Mouse (Mus musculus): Measurements from ENCODE around the gene Sdc1. TPM values are rescaled to one million over a fixed set of nuclear protein-coding genes. Genes with fewer than 3 reads are reported as not detected.

The Sdc1 gene
- polyA plus RNA-seq, 1 experiment: 12.9 TPM

DNA sequence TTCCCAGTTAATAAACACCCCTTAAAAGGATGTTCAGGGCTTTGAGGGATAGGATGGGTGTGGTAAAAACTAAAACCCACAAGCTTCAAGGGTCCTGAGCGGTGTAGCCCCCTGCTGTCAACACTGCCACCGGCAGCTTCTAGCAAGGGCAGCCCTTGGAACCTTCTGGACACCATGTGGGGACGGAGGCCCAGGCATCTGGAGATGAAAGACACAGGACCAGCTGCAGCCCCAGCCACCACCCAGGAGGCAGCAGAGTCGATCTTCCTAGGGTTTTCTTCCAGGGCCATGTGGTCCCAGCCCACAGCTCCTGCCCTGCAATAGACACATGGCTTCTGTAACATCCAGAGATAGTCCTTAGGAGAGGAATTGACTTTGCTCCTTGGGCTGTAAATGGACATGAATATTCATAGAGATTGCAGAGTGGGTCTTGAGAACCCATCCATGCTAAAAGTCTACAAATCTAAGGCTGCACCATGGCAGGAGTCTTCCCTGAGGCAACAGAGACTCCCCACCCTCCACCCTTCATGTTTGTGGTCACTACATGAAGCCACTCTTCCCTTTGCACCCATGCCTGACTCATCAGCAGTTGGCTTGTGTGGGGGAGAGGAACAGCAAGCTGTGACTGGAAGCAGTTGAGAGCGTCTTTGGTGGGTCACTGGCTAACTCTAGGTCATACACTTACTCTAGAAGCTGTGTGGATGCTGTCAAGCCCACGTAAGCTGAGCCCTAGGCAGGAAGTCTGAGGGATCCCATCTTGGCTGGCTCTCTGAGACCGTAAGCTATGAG lies 34.0 kb downstream of the Sdc1 start:
- no peaks in the 10 kb centered on the region for H3K4me1 ChIP-seq (ENCODE audit: control insufficient read depth, insufficient read depth, insufficient read length)
- H3K27ac ChIP-seq (ENCODE audit: insufficient read depth, low read length): no peak overlapping the region
- no peak for TF ChIP-seq POLR2A (IDR thresholded peaks at IDR 0.05; ENCODE audit: low read depth, low read length)
- no peak overlapping the region for H3K4me3 ChIP-seq (ENCODE audit: extremely low read depth, insufficient read depth, insufficient read length)
- no peaks in the 10 kb centered on the region for H3K27me3 ChIP-seq (ENCODE audit: control insufficient read depth, insufficient read depth, low read length)
- WGBS: 80% methylated on average over 7 of the region's 7 CpGs
- DNase-seq (ENCODE audit: low read depth in 1 of 2, low spot score in 2 of 2): no peak
- H3K36me3 ChIP-seq (ENCODE audit: control insufficient read depth, insufficient read depth, low read length): no peaks in the 10 kb centered on the region

GRCm38 (mm10) chr12:8809086-8809485 lies 38.0 kb downstream of the Sdc1 start:
- Histone ChIP-seq H3K4me3 (ENCODE audit: extremely low read depth, insufficient read depth, insufficient read length) (no peak overlapping the region), H3K27me3 (ENCODE audit: control insufficient read depth, insufficient read depth, low read length) (no peaks in the 10 kb centered on the region), H3K27ac (ENCODE audit: insufficient read depth, low read length) (no peak overlapping the region), H3K4me1 (ENCODE audit: control insufficient read depth, insufficient read depth, insufficient read length) (no peaks in the 10 kb centered on the region), H3K36me3 (ENCODE audit: control insufficient read depth, insufficient read depth, low read length) (no peaks in the 10 kb centered on the region)
- TF ChIP-seq POLR2A (IDR thresholded peaks at IDR 0.05; ENCODE audit: low read depth, low read length): no peak
- no peak for TF ChIP-seq CTCF (IDR thresholded peaks at IDR 0.05; ENCODE audit: extremely low read depth, insufficient read depth, insufficient read length, insufficient replicate concordance)
- DNase-seq (ENCODE audit: low read depth in 1 of 2, low spot score in 2 of 2): no peak
- WGBS: 90% methylated on average over 2 of the region's 2 CpGs

DNA sequence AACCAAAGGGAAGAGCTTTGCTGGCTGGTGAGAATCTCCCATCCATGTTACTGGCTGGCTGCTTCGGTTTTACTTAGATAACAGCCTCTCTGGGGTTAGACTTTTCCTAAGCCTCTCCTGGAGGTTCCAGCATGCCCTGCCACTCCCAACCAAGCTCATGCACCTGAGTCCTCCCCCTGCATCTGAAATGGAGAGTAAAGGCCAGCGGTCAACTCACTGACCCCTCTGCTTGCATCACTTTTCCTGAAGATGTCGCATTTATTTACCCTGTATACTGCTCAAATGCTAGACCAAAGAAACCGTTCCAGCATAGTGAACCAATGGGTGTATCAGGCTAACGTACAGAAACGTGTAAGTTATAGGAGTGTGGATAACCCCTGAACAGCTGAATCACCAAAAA lies 38.5 kb downstream of the Sdc1 start:
- no peaks in the 10 kb centered on the region for H3K36me3 ChIP-seq (ENCODE audit: control insufficient read depth, insufficient read depth, low read length)
- H3K27me3 ChIP-seq (ENCODE audit: control insufficient read depth, insufficient read depth, low read length): no peaks in the 10 kb centered on the region
- no peak for DNase-seq (ENCODE audit: low read depth in 1 of 2, low spot score in 2 of 2)
- TF ChIP-seq CTCF (IDR thresholded peaks at IDR 0.05; ENCODE audit: extremely low read depth, insufficient read depth, insufficient read length, insufficient replicate concordance) (no peak), POLR2A (IDR thresholded peaks at IDR 0.05; ENCODE audit: low read depth, low read length) (no peak)
- H3K27ac ChIP-seq (ENCODE audit: insufficient read depth, low read length): no peak overlapping the region
- H3K4me1 ChIP-seq (ENCODE audit: control insufficient read depth, insufficient read depth, insufficient read length): no peaks in the 10 kb centered on the region
- WGBS: 91% methylated on average over 6 of the region's 6 CpGs
- no peak overlapping the region for H3K4me3 ChIP-seq (ENCODE audit: extremely low read depth, insufficient read depth, insufficient read length)

DNA sequence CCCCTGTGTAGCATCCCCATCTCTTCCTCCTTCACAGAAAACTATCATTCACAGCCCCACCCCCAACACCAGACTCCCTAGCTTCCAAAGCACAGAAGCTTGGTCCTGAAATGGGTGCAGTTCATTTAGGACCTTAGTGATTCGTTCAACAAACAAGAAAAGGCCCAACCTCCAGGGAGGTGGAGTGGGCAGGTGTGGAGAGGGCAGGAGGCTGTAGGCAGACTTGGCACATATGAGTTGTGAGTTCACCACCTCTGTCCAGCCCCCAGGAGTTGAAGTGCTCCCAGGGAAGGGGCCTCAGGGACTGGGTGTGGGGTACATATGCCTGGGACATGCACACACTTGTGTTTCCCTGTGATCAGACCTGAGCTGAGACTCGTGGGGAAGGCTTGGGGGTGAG lies 39.8 kb downstream of the Sdc1 start:
- Histone ChIP-seq H3K27me3 (ENCODE audit: control insufficient read depth, insufficient read depth, low read length) (no peaks in the 10 kb centered on the region), H3K4me1 (ENCODE audit: control insufficient read depth, insufficient read depth, insufficient read length) (no peaks in the 10 kb centered on the region), H3K4me3 (ENCODE audit: extremely low read depth, insufficient read depth, insufficient read length) (no peak overlapping the region), H3K36me3 (ENCODE audit: control insufficient read depth, insufficient read depth, low read length) (no peaks in the 10 kb centered on the region), H3K27ac (ENCODE audit: insufficient read depth, low read length) (no peak overlapping the region)
- TF ChIP-seq CTCF (IDR thresholded peaks at IDR 0.05; ENCODE audit: extremely low read depth, insufficient read depth, insufficient read length, insufficient replicate concordance): no peak
- TF ChIP-seq POLR2A (IDR thresholded peaks at IDR 0.05; ENCODE audit: low read depth, low read length): no peak
- no peak for DNase-seq (ENCODE audit: low read depth in 1 of 2, low spot score in 2 of 2)
- WGBS: 74% methylated on average over 2 of the region's 2 CpGs

GRCm38 (mm10) chr12:8811441-8811871 lies 40.3 kb downstream of the Sdc1 start:
- Histone ChIP-seq H3K4me3 (ENCODE audit: extremely low read depth, insufficient read depth, insufficient read length) (no peak overlapping the region), H3K27me3 (ENCODE audit: control insufficient read depth, insufficient read depth, low read length) (no peaks in the 10 kb centered on the region), H3K27ac (ENCODE audit: insufficient read depth, low read length) (no peak overlapping the region), H3K4me1 (ENCODE audit: control insufficient read depth, insufficient read depth, insufficient read length) (no peaks in the 10 kb centered on the region), H3K36me3 (ENCODE audit: control insufficient read depth, insufficient read depth, low read length) (no peaks in the 10 kb centered on the region)
- WGBS: 78% methylated on average over 6 of the region's 6 CpGs
- TF ChIP-seq CTCF (IDR thresholded peaks at IDR 0.05; ENCODE audit: extremely low read depth, insufficient read depth, insufficient read length, insufficient replicate concordance) (no peak), POLR2A (IDR thresholded peaks at IDR 0.05; ENCODE audit: low read depth, low read length) (no peak)
- no peak for DNase-seq (ENCODE audit: low read depth in 1 of 2, low spot score in 2 of 2)

- no peaks in the 10 kb centered on the region for H3K4me1 ChIP-seq (ENCODE audit: control insufficient read depth, insufficient read depth, insufficient read length)
- no peaks in the 10 kb centered on the region for H3K36me3 ChIP-seq (ENCODE audit: control insufficient read depth, insufficient read depth, low read length)
- H3K4me3 ChIP-seq (ENCODE audit: extremely low read depth, insufficient read depth, insufficient read length): no peak overlapping the region
- 90% methylated on average over 5 of the region's 5 CpGs for WGBS
- H3K27ac ChIP-seq (ENCODE audit: insufficient read depth, low read length): no peak overlapping the region
- DNase-seq (ENCODE audit: low read depth in 1 of 2, low spot score in 2 of 2): no peak
- TF ChIP-seq POLR2A (IDR thresholded peaks at IDR 0.05; ENCODE audit: low read depth, low read length) (no peak), CTCF (IDR thresholded peaks at IDR 0.05; ENCODE audit: extremely low read depth, insufficient read depth, insufficient read length, insufficient replicate concordance) (no peak)
- H3K27me3 ChIP-seq (ENCODE audit: control insufficient read depth, insufficient read depth, low read length): no peaks in the 10 kb centered on the region
These were observed 40.9 kb downstream of the Sdc1 start for GRCm38 (mm10) chr12:8811894-8812560.

All from spleen, adult 2 months (tissue).